In the genomic region with DNA sequence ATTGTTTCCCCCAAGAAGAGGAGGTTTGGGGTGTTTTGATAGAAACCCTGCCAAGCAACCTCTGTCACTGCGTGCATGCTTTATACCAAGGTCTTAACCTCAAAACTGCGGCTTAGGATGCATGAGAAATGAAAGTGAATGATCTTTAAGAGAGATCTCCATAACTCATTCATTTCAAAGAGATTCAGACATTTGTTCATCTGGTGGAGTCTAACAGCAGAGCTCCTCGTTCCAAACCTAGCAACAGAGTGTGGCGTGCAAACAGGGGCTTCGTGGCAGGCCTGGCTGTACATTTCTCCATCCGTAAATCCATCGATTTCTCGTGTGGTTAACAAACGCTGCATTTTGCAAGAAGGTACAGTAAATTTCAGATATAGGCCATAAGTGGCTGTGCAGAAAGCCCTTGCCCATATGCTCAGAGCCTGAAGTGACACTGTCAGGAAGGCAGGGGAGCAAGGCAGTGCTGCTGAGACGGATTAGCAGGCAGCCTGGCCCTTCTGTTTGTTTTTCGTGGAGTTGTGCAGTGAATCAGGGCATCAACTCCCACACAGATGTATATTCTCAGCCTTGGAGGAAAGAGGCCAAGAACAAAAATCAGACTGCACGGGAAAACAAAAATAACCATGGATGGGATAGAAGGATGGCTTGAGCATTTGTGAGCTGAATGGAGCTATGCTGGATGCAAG, we compare ENCODE assay signal across 9 mouse cellular contexts.
A peak's percentile ranks its signal among the peaks of the same experiment; 100 is the strongest.
DNase-seq lines count a peak whose midpoint lies in the region.
"Had no signal": no experiment of that assay in that cellular context is flagged by ENCODE, and none has a peak within 500 bp of the region (broad histone marks: within the 10 kb centered on the region; RNA-seq: fewer than 3 reads in every experiment).

No protein-coding gene starts in this region.

- intact Hi-C loops in heart, postnatal 10 days (cut with DNase I) = no loop called here

- peak; percentile 5 to 9 for DNase-seq in kidney, postnatal 4 days
- no peak for DNase-seq in kidney, postnatal 25 days
- DNase-seq in cerebellum, postnatal 25 days = peak; percentile 76 to 78
- DNase-seq in left cerebral cortex, adult 18-20 months (ENCODE audit: low spot score in 2 of 2) = peak; percentile 54 to 60
- DNase-seq in right cerebral cortex, adult 2 months (ENCODE audit: low spot score in 2 of 2) = peak; percentile 65 to 70
- no peak for DNase-seq in thymus, postnatal 4 days
- no peak for DNase-seq in thymus, postnatal 10 days (ENCODE audit: low spot score in 2 of 2)
- DNase-seq in heart, postnatal 10 days = no peak
- DNase-seq: gastrocnemius, postnatal 14 days had no signal

Comparison
In these comparisons a context has a peak if more than half of its experiments do, and no peak if none do; other contexts are left out.
1. DNase-seq: peak in kidney, postnatal 4 days (2 of 2), cerebellum, postnatal 25 days (2 of 2), left cerebral cortex, adult 18-20 months (2 of 2) and right cerebral cortex, adult 2 months (2 of 2); none in kidney, postnatal 25 days (0 of 2), thymus, postnatal 4 days (single experiment), thymus, postnatal 10 days (0 of 2) and heart, postnatal 10 days (0 of 2).